In the genomic region with DNA sequence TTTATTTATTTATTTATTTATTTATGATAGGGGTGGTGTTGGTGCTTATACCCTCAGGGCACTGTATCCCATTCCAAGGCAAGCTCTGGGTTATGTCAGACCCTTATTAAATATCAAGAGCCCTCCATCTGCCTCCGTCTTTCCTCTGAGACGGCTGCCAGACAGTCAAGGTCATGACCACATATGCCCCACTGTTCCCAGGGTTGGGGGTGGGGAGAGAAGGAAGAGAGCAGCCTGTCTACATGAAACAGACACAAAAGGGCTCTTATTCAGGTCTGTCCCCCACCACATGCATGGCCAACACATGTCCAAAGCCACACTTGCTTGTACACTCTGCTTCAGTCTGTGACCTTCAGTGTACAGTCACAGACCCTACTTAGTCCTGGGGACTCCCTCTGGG, we compare ENCODE assay signal across 28 mouse cellular contexts.
DNase-seq lines count a peak whose midpoint lies in the region; ATAC-seq lines count a peak whose summit lies in the region.
"Had no signal": no experiment of that assay in that cellular context is flagged by ENCODE, and none has a peak within 500 bp of the region (broad histone marks: within the 10 kb centered on the region; RNA-seq: fewer than 3 reads in every experiment).

No protein-coding gene starts in this region.

- H3K36me3 ChIP-seq in hindbrain, embryonic 10.5 days, result no peaks in the 10 kb centered on the region
- no peaks in the 10 kb centered on the region for H3K36me3 ChIP-seq in hindbrain, embryonic 16.5 days (ENCODE audit: control insufficient read depth, insufficient read depth, low read length)
- no peaks in the 10 kb centered on the region for H3K36me3 ChIP-seq in neural tube, embryonic 11.5 days (ENCODE audit: control insufficient read depth, insufficient read depth, low read length)
- H3K36me3 ChIP-seq: heart, embryonic 12.5 days; hindbrain, embryonic 13.5 days; limb, embryonic 15.5 days; midbrain, embryonic 15.5 days; neural tube, embryonic 12.5 days had no signal

- no peak for ATAC-seq in hindbrain, embryonic 16.5 days
- no peak for ATAC-seq in neural tube, embryonic 11.5 days (ENCODE audit: insufficient read depth, low FRiP score, low TSS enrichment)
- ATAC-seq: forebrain, embryonic 14.5 days; midbrain, embryonic 15.5 days had no signal

- H3K4me1 ChIP-seq in hindbrain, embryonic 10.5 days (replicated peaks), result peaks cover 21% of the 10 kb centered on the region
- H3K4me1 ChIP-seq in hindbrain, embryonic 16.5 days (ENCODE audit: control insufficient read depth, insufficient read depth, low read depth, low read length), result no peaks in the 10 kb centered on the region
- H3K4me1 ChIP-seq in neural tube, embryonic 11.5 days (ENCODE audit: control insufficient read depth, insufficient read depth, low read length), result 0 out of 2 replicates have a peak, but pooled peaks cover 9% of the 10 kb centered on the region
- H3K4me1 ChIP-seq: limb, embryonic 15.5 days; midbrain, embryonic 15.5 days had no signal

- peaks cover 29% of the 10 kb centered on the region for H3K27me3 ChIP-seq in hindbrain, embryonic 10.5 days (ENCODE audit: insufficient read depth, poor library complexity, severe bottlenecking)
- no peaks in the 10 kb centered on the region; the same call in 1 of the 2 replicates for H3K27me3 ChIP-seq in hindbrain, embryonic 16.5 days (replicated peaks; ENCODE audit: control insufficient read depth, insufficient read depth, low read length)
- H3K27me3 ChIP-seq in neural tube, embryonic 11.5 days (ENCODE audit: control insufficient read depth, insufficient read depth, low read length), result no peaks in the 10 kb centered on the region
- H3K27me3 ChIP-seq: heart, embryonic 12.5 days; limb, embryonic 15.5 days; midbrain, embryonic 15.5 days; neural tube, embryonic 12.5 days had no signal

- H3K4me3 ChIP-seq in hindbrain, embryonic 10.5 days, result no peak overlapping the region
- no peak overlapping the region for H3K4me3 ChIP-seq in hindbrain, embryonic 16.5 days (ENCODE audit: low read length)
- H3K4me3 ChIP-seq in neural tube, embryonic 11.5 days (ENCODE audit: low read depth, low read length), result no peak overlapping the region
- H3K4me3 ChIP-seq: heart, adult 2 months; heart, embryonic 12.5 days; hindbrain, embryonic 13.5 days; limb, embryonic 15.5 days; midbrain, embryonic 15.5 days; neural tube, embryonic 12.5 days had no signal

- no peak overlapping the region for H3K4me2 ChIP-seq in hindbrain, embryonic 16.5 days (ENCODE audit: low read length)
- H3K4me2 ChIP-seq in neural tube, embryonic 11.5 days (ENCODE audit: low read depth), result no peak overlapping the region
- H3K4me2 ChIP-seq: heart, embryonic 12.5 days; hindbrain, embryonic 13.5 days; limb, embryonic 15.5 days; midbrain, embryonic 15.5 days; neural tube, embryonic 12.5 days had no signal

- no peaks in the 10 kb centered on the region for H3K9me3 ChIP-seq in hindbrain, embryonic 10.5 days
- no peaks in the 10 kb centered on the region for H3K9me3 ChIP-seq in hindbrain, embryonic 16.5 days (ENCODE audit: control insufficient read depth, low read length)
- H3K9me3 ChIP-seq in neural tube, embryonic 11.5 days (ENCODE audit: control insufficient read depth, low read length), result no peaks in the 10 kb centered on the region
- H3K9me3 ChIP-seq: heart, embryonic 12.5 days; hindbrain, embryonic 13.5 days; limb, embryonic 15.5 days; midbrain, embryonic 15.5 days; neural tube, embryonic 12.5 days had no signal

- no peak overlapping the region for H3K9ac ChIP-seq in hindbrain, embryonic 16.5 days (ENCODE audit: low read depth, low read length)
- no peak overlapping the region for H3K9ac ChIP-seq in neural tube, embryonic 11.5 days (ENCODE audit: low read length)
- H3K9ac ChIP-seq: heart, embryonic 12.5 days; hindbrain, embryonic 13.5 days; limb, embryonic 15.5 days; liver, embryonic 14.5 days; midbrain, embryonic 15.5 days; neural tube, embryonic 12.5 days had no signal

- DNase-seq in hindbrain, embryonic 10.5 days (ENCODE audit: low spot score), result peak; percentile 55
- peak; percentile 41 for DNase-seq in neural tube, embryonic 11.5 days (ENCODE audit: low spot score)
- no peak for DNase-seq in neural tube, embryonic 10.5 days (ENCODE audit: extremely low spot score, low spot score)
- peak; percentile 28 for DNase-seq in forelimb bud, embryonic 11.5 days (ENCODE audit: low read depth, low spot score)
- peak; percentile 61 for DNase-seq in mesoderm, embryonic 11.5 days (ENCODE audit: low read depth, low spot score)
- DNase-seq in thymus, postnatal 0 days (ENCODE audit: low spot score), result no peak
- DNase-seq: adrenal gland, postnatal 25 days; B cell, adult 2 months; cerebellum, adult 18-20 months; cerebellum, postnatal 14 days; heart, adult 2 months; kidney, adult 8-10 months; kidney, postnatal 10 days; lung, adult 2 months; lung, postnatal 10 days; right cerebral cortex, adult 18-20 months; spleen, adult 18-20 months; thymus, adult 2 months; thymus, postnatal 4 days had no signal

- H3K27ac ChIP-seq in hindbrain, embryonic 10.5 days, result 0 out of 2 replicates have a peak overlapping the region, but pooled peaks have one; percentile 29
- no peak overlapping the region for H3K27ac ChIP-seq in hindbrain, embryonic 16.5 days (ENCODE audit: low read depth, low read length)
- no peak overlapping the region for H3K27ac ChIP-seq in neural tube, embryonic 11.5 days (ENCODE audit: low read depth, low read length)
- H3K27ac ChIP-seq: heart, adult 2 months; hindbrain, embryonic 13.5 days; limb, embryonic 15.5 days; liver, embryonic 14.5 days; macrophage; midbrain, embryonic 15.5 days; neural tube, embryonic 12.5 days had no signal

- WGBS in hindbrain, embryonic 10.5 days, result 44% methylated on average over 2 of the region's 2 CpGs
- WGBS in hindbrain, embryonic 16.5 days, result 52% methylated on average over 2 of the region's 2 CpGs
- WGBS in neural tube, embryonic 11.5 days, result 23% methylated on average over 2 of the region's 2 CpGs

Comparison
In these comparisons a context has a peak if more than half of its experiments do, and no peak if none do; other contexts are left out.
1. DNase-seq: peak in hindbrain, embryonic 10.5 days (single experiment), neural tube, embryonic 11.5 days (single experiment), forelimb bud, embryonic 11.5 days (single experiment) and mesoderm, embryonic 11.5 days (single experiment); none in neural tube, embryonic 10.5 days (single experiment) and thymus, postnatal 0 days (single experiment).